Mouse (Mus musculus) olfactory bulb, adult 2 months (tissue): ENCODE results near the gene Supt4a.

Experiments
- CTCF ChIP-seq: fragments of 200-500 bp; IDR thresholded peaks from 2 replicates; pipeline ENCODE4 v1.5.1; 2012; ENCODE audit warnings: low read depth, mild to moderate bottlenecking, low read length, moderate library complexity; ENCODE audit not compliant: insufficient read depth
- POLR2A ChIP-seq: fragments of 200-500 bp; IDR thresholded peaks from 2 replicates; pipeline ENCODE4 v1.6.1; 2012; ENCODE audit warnings: mild to moderate bottlenecking, low read depth, low read length, moderate library complexity; ENCODE audit not compliant: insufficient read depth

GRCm38 (mm10) chr11:87748132-87749119 lies 11.1 kb downstream of the Supt4a start:
- TF ChIP-seq CTCF (no peak), POLR2A (no peak)
